Mouse (Mus musculus) lung, embryonic 14.5 days (tissue): Measurements from ENCODE around the gene Tap2. TPM values are rescaled to one million over a fixed set of nuclear protein-coding genes. Genes with fewer than 3 reads are reported as not detected.

ENCODE experiments used
- ATAC-seq: fragments of 200-750 bp; cut with Nextera tagmentation; 2 replicates; pipeline ENCODE4 v1.8.0; 2017; ENCODE audit warnings: mild to moderate bottlenecking, moderate TSS enrichment, moderate library complexity; ENCODE audit not compliant: insufficient read depth
- DNase-seq: peaks from one replicate; pipeline ENCODE4 v3.0.0-alpha.2; 2015
- H3K27ac ChIP-seq: fragments of 300-500 bp; sonication (generic); 2 replicates; pipeline ENCODE4 v1.5.1; 2014; ENCODE audit warnings: low read depth, mild to moderate bottlenecking, moderate library complexity
- H3K27me3 ChIP-seq: fragments of 300-500 bp; sonication (generic); 2 replicates; pipeline ENCODE4 v1.6.1; 2014; ENCODE audit warnings: low read length, control low read depth; ENCODE audit not compliant: insufficient read depth
- H3K36me3 ChIP-seq: fragments of 300-500 bp; sonication (generic); 2 replicates; pipeline ENCODE4 v1.6.1; 2014; ENCODE audit warnings: control low read depth; ENCODE audit not compliant: insufficient read depth
- H3K4me1 ChIP-seq: fragments of 300-500 bp; sonication (generic); 2 replicates; pipeline ENCODE4 v1.6.1; 2014; ENCODE audit warnings: antibody characterized with exemption, control low read depth; ENCODE audit not compliant: insufficient read depth
- H3K4me2 ChIP-seq: fragments of 300-500 bp; sonication (generic); 2 replicates; pipeline ENCODE4 v1.6.1; 2014; ENCODE audit warnings: mild to moderate bottlenecking
- H3K4me3 ChIP-seq: fragments of 300-500 bp; sonication (generic); 2 replicates; pipeline ENCODE4 v1.5.1; 2014; ENCODE audit warnings: low read depth, low read length
- H3K9ac ChIP-seq: fragments of 300-500 bp; sonication (generic); 2 replicates; pipeline ENCODE4 v1.6.1; 2014
- H3K9me3 ChIP-seq: fragments of 300-500 bp; sonication (generic); 2 replicates; pipeline ENCODE4 v1.6.1; 2016; ENCODE audit warnings: low read depth, low read length, control low read depth
- CTCF ChIP-seq: IDR thresholded peaks from 2 replicates; pipeline ENCODE4 v1.5.1; 2016; ENCODE audit warnings: antibody characterized with exemption, low read depth
- WGBS: fragments of 180-500 bp; shearing (Covaris S2); extraction: QIAGEN DNeasy Blood & Tissue Kit; methylation state at CpG from one replicate; pipeline ENCODE4 v1.1.7; 2014; 5-methylcytosine and 5-hydroxymethylcytosine counted together
- polyA plus RNA-seq: library from polyadenylated mRNA; unstranded; fragments of >200 nt; fragmentation: Nextera tagmentation; extraction: Ambion mirVana; gene quantifications from 2 replicates; pipeline ENCODE4 v1.2.1, GENCODE M21; 2014

Tap2 gene
- polyA plus RNA-seq, 1 experiment from 2014 or later = 3.7 TPM

DNA sequence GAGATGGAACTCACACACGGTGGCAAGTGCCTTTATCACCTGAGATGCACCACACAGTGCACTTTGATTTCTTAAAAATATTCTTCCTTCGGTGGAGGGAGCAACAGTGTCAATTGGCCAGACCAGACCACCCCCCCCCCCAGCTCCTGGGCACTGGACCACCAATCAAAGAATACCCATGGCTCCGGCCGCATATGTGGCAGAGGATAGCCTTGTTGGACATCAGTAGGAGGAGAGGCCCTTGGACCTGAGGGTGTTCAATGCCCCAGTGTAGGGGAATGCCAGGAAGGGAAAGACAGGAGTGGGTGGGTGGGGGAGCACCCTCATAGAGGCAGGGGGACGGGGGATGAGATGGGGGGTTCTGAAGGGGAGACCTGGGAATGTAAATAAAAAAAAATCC, 3.4 kb downstream of the Tap2 start:
- TF ChIP-seq CTCF = no peak
- Histone ChIP-seq H3K4me1 (no peaks in the 10 kb centered on the region), H3K4me3 (no peak overlapping the region), H3K4me2 (no peak overlapping the region), H3K9ac (no peak overlapping the region), H3K27me3 (peaks cover 30% of the 10 kb centered on the region; the same call in 1 of the 2 replicates), H3K36me3 (no peaks in the 10 kb centered on the region), H3K27ac (no peak overlapping the region), H3K9me3 (no peaks in the 10 kb centered on the region)
- no peak for ATAC-seq
- DNase-seq = no peak
- WGBS = 82% methylated on average over 5 of the region's 5 CpGs

DNA sequence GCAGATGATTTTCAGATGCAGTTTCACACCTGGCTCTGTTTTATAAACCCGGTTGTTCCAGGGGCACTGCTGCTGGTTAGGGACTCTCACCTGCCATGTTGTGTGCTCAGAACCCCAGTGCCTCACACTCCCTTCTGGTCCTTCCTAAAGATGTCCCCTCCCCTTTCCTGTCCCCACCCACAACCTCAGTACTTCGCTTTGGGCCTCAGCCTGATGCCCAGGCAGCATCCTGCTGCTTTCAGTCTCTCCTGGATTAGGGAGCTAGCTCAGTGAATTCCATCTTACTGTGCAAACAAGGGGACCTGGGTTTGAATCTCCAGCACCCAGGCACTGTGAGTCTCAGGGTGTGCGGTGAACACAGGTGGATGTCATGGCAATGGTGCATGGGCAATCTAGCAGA, 4.1 kb downstream of the Tap2 start:
- Histone ChIP-seq H3K36me3 (no peaks in the 10 kb centered on the region), H3K9ac (no peak overlapping the region), H3K4me3 (no peak overlapping the region), H3K4me2 (no peak overlapping the region), H3K27me3 (peaks cover 35% of the 10 kb centered on the region; the same call in 1 of the 2 replicates), H3K9me3 (no peaks in the 10 kb centered on the region), H3K27ac (no peak overlapping the region), H3K4me1 (no peaks in the 10 kb centered on the region)
- DNase-seq (no peak), ATAC-seq (no peak)
- WGBS = 61% methylated on average over 3 of the region's 3 CpGs
- no peak for TF ChIP-seq CTCF

DNA sequence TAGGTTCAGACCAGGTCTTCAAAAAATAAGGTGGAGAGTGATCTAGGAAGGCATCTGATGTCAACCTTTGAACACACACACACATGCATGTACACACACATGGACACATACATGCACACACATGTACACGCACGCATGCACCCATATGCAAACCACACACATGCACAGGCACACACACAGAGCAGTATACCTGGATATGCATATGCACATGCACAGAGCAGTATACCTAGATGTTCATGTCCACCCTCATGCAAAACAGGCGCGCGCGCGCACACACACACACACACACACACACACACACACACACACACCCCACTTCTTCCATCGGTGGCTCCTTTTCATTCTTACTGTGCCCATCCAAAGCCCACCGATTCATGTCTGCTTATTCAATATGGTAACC, 4.5 kb downstream of the Tap2 start:
- no peak for TF ChIP-seq CTCF
- Histone ChIP-seq H3K36me3 (no peaks in the 10 kb centered on the region), H3K9ac (no peak overlapping the region), H3K9me3 (no peaks in the 10 kb centered on the region), H3K4me2 (no peak overlapping the region), H3K4me3 (no peak overlapping the region), H3K27me3 (peaks cover 37% of the 10 kb centered on the region), H3K4me1 (no peaks in the 10 kb centered on the region), H3K27ac (no peak overlapping the region)
- WGBS = 96% methylated on average over 9 of the region's 9 CpGs
- ATAC-seq (no peak), DNase-seq (no peak)

DNA sequence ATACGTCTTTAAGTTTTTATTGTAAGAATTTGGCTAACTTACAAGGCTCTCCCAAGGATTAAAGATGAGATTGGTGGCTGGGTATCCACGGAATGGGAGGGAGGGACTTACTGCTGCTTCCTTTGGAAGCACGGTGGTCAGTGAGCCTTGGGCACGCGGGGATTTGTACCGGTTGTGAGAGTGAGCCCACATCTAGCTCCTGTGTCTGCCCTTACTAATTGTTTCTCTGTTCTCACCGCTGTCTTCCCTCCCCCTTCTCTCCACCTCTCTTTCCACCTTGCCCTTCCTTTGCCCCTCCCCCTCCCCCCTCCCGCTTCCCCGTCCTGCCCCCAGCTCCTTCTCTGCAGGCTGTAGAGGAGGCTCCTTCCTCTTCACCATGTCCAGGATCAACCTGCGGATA, 5.1 kb downstream of the Tap2 start:
- ATAC-seq = no peak
- no peak overlapping the region for H3K27ac ChIP-seq
- H3K27me3 ChIP-seq = peaks cover 43% of the 10 kb centered on the region
- DNase-seq = no peak
- no peak for TF ChIP-seq CTCF
- H3K9ac ChIP-seq = no peak overlapping the region
- no peak overlapping the region for H3K4me2 ChIP-seq
- H3K4me3 ChIP-seq = no peak overlapping the region
- 23% methylated on average over 10 of the region's 10 CpGs for WGBS
- H3K9me3 ChIP-seq = no peaks in the 10 kb centered on the region
- no peaks in the 10 kb centered on the region for H3K36me3 ChIP-seq
- H3K4me1 ChIP-seq = no peaks in the 10 kb centered on the region

DNA sequence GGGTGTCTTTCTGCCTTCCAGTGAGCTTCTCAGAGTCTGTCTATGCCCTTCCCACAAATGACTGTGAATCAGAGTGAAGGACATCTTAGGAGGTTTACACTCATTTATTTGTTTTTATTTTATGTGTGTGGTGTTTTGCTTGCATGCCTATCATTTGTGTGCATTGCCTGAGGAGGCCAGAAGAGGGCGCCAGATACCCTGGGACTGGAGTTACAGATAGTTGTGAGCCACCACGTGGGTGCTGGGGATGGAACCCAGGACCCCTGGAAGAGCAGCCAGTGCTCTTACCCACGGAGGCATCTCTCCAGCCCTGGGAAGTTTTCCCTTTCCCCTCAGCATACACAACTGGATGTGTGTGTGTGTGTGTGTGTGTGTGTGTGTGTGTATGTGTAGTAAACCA, 6.4 kb downstream of the Tap2 start:
- 44% methylated on average over 3 of the region's 3 CpGs for WGBS
- Histone ChIP-seq H3K4me3 (no peak overlapping the region), H3K27ac (no peak overlapping the region), H3K36me3 (no peaks in the 10 kb centered on the region), H3K9ac (no peak overlapping the region), H3K4me1 (no peaks in the 10 kb centered on the region), H3K9me3 (no peaks in the 10 kb centered on the region), H3K27me3 (peaks cover 53% of the 10 kb centered on the region), H3K4me2 (no peak overlapping the region)
- TF ChIP-seq CTCF = peak; percentile 42
- DNase-seq (no peak), ATAC-seq (no peak)

DNA sequence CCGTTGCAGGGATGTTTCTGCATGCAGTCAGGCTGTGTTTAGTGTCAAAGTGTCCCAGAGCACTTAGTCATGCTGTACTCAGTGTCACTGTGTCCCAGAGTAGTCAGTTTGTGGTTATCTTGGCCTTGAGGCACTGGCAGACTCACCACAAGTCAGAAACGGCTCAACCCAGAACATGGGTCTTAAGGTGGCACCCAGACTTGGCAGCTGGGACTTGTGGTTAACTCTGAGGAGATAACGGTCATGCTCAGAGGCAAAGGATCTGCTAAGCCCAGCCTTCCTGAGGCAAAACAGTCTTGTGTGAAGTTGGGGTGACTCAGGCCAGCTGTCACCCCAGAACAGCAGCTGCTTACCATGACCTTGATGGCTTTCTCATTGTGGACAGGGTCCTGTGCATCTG, 7.3 kb downstream of the Tap2 start:
- Histone ChIP-seq H3K36me3 (no peaks in the 10 kb centered on the region), H3K4me1 (no peaks in the 10 kb centered on the region), H3K9me3 (no peaks in the 10 kb centered on the region), H3K4me2 (no peak overlapping the region), H3K4me3 (no peak overlapping the region), H3K9ac (no peak overlapping the region), H3K27ac (no peak overlapping the region), H3K27me3 (peaks cover 49% of the 10 kb centered on the region)
- TF ChIP-seq CTCF = no peak
- no peak for ATAC-seq
- 60% methylated on average over 3 of the region's 3 CpGs for WGBS
- DNase-seq = no peak

DNA sequence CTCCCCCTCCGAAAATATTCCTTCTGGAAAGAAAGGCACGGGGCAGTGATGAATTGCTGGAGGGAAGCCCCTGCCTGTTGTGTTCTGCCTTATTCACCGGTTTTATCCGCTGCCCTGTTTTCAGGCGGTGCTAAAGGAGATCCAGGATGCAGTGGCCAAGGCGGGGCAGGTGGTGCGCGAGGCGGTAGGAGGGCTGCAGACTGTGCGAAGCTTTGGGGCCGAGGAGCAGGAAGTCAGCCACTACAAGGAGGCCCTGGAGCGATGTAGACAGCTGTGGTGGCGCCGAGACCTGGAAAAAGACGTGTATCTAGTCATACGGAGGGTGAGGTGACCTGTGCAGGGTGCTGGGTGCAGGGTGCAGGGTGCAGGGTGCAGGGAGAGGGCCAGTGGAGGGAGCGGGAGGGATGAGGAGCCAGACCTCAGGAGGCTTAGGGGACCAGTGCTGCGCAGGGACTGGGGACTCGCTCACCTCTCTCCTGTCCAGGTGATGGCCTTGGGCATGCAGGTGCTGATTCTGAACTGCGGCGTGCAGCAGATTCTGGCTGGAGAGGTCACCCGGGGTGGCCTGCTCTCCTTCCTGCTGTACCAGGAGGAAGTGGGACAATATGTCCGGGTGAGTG, 8.5 kb downstream of the Tap2 start:
- H3K4me3 ChIP-seq = no peak overlapping the region
- H3K36me3 ChIP-seq = no peaks in the 10 kb centered on the region
- no peaks in the 10 kb centered on the region for H3K9me3 ChIP-seq
- no peak overlapping the region for H3K9ac ChIP-seq
- no peak for DNase-seq
- no peaks in the 10 kb centered on the region for H3K4me1 ChIP-seq
- 20% methylated on average over 23 of the region's 23 CpGs for WGBS
- no peak for TF ChIP-seq CTCF
- no peak for ATAC-seq
- no peak overlapping the region for H3K4me2 ChIP-seq
- H3K27ac ChIP-seq = no peak overlapping the region
- H3K27me3 ChIP-seq = peaks cover 47% of the 10 kb centered on the region

DNA sequence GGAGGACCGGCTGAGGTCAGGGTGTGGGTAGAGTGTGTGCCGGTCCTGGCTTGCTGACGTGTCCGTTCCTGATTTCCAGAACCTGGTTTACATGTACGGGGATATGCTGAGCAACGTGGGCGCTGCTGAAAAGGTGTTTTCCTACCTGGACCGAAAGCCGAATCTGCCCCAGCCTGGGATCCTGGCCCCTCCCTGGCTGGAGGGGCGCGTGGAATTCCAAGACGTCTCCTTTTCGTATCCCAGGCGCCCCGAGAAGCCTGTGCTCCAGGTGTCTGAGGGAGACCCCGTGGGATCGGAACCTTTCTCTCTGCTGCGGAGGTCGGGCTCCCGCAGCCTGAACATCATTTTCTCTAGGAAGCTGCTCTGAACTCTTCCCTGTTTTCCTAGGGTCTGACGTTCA, 10.6 kb downstream of the Tap2 start:
- H3K4me1 ChIP-seq = no peaks in the 10 kb centered on the region
- H3K4me3 ChIP-seq = no peak overlapping the region
- no peak overlapping the region for H3K4me2 ChIP-seq
- no peak for ATAC-seq
- TF ChIP-seq CTCF = no peak
- H3K36me3 ChIP-seq = no peaks in the 10 kb centered on the region
- no peaks in the 10 kb centered on the region for H3K9me3 ChIP-seq
- H3K27ac ChIP-seq = no peak overlapping the region
- 45% methylated on average over 21 of the region's 21 CpGs for WGBS
- no peak for DNase-seq
- H3K9ac ChIP-seq = no peak overlapping the region
- peaks cover 42% of the 10 kb centered on the region for H3K27me3 ChIP-seq
